Mouse (Mus musculus) kidney, postnatal 36 days (tissue): ENCODE results near the gene Gm49486.

Experiments used
- DNase-seq, 2 experiments: peaks; one replicate each; pipeline ENCODE4 v3.0.0; 2021 to 2022; ENCODE audit warnings: mixed read lengths in 2 of 2

The Gm49486 gene

GRCm38 (mm10) chr15:79271124-79271746, 42.0 kb downstream of the Gm49486 start:
- peak in 1 of 2 experiments; percentile 61 for DNase-seq

GRCm38 (mm10) chr15:79273020-79273419, 43.8 kb downstream of the Gm49486 start:
- DNase-seq, result no peak

GRCm38 (mm10) chr15:79277728-79278127, 48.5 kb downstream of the Gm49486 start:
- no peak for DNase-seq

DNA sequence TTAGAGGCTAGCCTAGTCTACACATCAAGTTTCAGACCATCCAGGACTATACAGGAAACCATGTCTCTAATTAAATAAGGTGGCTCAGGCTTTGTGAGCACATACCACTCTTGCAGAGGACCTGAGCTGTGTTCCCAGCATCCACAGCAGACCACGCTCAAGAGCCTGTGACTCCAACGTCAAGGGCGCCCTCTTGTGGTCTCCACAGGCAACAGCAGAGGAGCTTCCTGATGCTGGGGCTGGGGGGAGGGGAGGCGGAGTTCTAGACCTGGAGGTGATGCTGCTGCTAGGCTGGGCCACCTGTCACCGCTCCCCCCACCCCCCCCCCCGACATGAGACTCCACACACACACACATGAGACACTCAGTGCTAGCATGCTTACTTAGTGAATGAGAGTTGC, 51.0 kb downstream of the Gm49486 start:
- peak; percentile 30 to 74 for DNase-seq

DNA sequence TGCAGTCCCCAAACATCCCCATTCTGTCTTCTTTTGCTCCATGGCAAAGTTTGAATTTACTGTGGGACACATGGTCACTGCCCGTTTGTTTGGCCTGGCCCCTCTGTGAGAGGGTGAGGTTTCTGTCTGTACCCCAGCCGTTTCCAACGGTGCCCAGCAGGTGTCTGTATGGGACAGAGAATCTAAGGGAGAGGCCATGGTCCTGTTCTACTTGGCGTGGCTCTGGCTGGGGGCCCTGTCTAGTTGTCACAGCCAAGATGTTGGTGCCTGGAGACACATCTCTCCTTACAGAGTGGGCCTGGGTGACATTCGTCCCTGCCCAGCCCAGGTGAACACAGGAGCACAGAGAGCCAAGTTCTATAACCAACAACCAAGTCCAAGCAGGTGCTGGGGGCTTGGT, 51.7 kb downstream of the Gm49486 start:
- DNase-seq, result peak in 1 of 2 experiments; percentile 37

DNA sequence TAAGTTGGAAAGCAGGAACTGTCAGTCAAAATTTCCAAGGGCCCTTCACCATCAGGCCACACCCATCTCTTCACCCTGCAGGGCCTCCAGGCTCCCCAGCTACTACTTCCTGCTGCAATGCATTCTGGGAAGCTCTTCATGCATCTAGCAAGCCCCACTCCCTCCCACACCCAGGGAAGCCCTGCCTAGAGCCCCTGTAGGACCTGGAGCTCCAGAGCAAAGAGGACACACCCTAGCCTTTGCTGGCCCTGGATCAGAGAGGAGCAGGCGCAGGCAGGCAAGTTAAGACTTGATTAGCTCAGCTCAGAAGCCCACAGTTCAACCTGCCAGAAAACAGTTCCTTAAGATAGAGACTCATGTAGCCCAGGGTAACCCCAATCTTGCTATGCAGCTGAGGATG, 52.2 kb downstream of the Gm49486 start:
- no peak for DNase-seq

DNA sequence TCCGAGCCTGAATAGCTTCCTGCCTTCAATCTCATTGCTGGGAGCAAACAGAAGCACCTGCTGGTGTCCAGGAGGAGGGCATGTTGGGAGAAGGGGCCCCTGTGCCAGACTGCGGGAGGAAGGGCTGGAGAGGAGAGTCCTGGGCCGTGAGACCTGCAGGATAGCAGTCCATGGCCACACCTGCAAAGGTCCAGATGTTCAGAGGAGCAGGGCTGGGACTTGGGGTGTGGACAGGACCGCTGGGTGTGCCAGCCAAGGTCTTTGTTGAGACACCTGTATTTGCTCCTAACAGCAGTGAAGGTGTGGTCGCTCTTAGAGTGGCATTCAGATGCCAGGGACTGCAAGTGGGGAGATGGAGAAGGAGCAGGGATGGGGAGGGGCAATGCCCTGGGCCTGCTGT, 53.2 kb downstream of the Gm49486 start:
- DNase-seq, result no peak

GRCm38 (mm10) chr15:79283371-79283770, 54.2 kb downstream of the Gm49486 start:
- peak; percentile 66 to 79 for DNase-seq

- peak; percentile 88 to 91 for DNase-seq
Observed at GRCm38 (mm10) chr15:79285399-79285798, 56.2 kb downstream of the Gm49486 start, which contains the start of gene Baiap2l2. Gene Baiap2l2 (minus strand): TSS chr15:79285537.

DNA sequence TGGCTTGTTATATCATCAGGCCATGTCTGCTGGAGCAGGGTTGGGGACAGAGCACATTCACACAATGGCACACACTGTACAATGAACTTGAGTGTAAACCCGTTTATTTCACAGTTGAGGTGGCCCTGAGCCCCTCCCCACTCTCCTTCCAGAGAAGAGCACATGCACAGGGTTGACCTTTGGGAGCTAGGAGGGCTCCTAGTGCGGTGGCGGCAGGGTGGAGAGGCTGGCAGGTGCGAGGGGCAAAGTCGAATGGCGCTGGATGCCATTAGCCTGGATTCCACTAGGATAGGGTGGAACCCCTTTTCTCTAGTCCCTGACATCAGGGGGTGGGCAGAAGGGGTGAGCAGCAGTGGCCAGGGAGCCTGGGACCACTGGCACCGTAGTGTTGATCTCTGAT, 57.0 kb downstream of the Gm49486 start:
- peak; percentile 76 to 77 for DNase-seq

DNA sequence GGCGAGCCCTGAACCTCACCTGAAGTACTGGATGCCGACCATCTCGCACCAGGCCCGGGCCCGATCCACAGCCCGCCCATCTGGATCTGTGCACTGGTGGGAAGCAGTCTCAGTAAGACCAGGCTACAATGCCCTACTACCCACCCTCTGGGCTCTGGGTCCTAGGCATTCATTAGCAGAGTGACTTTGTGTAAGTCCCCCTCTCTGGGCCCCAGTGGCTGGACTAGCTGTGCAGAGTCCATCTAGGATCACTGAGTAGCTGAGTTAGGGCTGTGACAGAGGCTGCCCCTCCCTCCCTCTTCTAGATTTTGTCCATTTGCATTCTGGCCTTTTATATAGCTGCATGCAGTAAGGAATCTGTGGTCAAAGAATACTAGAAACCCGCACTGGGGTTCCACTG, 57.9 kb downstream of the Gm49486 start:
- peak; percentile 52 for DNase-seq

GRCm38 (mm10) chr15:79288387-79288786, 59.2 kb downstream of the Gm49486 start:
- DNase-seq, result no peak

GRCm38 (mm10) chr15:79289441-79289840, 60.2 kb downstream of the Gm49486 start:
- DNase-seq, result no peak

DNA sequence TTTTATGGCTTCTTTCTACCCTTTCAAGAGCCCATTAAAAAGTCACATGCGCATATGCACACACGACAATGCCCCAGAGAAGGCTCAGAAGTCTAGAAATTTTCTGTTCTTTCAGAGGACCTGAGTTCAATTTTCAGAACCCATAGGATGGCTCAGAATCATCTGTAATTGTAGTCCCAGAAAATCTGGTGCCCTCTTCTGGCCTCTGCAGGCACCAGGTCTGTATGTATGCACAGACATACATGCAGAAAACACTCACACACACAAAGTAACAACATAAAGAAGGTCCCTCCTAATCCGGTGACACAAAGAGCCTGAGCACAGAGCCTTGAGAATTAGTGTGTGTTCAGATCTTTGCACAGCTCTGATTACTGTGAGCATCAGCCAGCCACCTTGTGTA, 61.1 kb downstream of the Gm49486 start:
- DNase-seq, result no peak

GRCm38 (mm10) chr15:79292779-79293178, 63.6 kb downstream of the Gm49486 start:
- DNase-seq, result no peak

DNA sequence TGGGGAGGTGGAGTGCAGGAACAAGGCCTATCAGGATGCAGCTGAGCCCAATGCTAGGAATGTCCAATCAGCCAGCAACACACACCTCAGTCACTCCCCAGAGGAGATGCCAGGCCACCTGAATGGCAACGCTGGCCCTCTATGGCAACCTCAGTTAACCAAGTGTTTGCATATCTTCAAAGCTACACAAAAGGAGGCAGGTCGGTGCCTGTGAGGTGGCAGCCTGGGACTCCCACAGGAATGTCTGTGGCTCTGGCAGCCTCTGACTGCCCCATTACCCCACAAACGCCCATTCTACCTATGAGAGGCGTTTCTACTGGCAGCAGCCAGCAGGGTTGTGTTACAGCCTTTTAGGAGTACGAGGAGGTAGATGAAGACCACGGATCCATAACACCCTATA, 69.4 kb downstream of the Gm49486 start:
- no peak for DNase-seq

- DNase-seq, result no peak
Observed at GRCm38 (mm10) chr15:79299563-79300155, 70.5 kb downstream of the Gm49486 start.

- peak in 1 of 2 experiments; percentile 48 for DNase-seq
Observed at GRCm38 (mm10) chr15:79303725-79304124, 74.5 kb downstream of the Gm49486 start.

GRCm38 (mm10) chr15:79304832-79305231, 75.6 kb downstream of the Gm49486 start:
- no peak for DNase-seq

DNA sequence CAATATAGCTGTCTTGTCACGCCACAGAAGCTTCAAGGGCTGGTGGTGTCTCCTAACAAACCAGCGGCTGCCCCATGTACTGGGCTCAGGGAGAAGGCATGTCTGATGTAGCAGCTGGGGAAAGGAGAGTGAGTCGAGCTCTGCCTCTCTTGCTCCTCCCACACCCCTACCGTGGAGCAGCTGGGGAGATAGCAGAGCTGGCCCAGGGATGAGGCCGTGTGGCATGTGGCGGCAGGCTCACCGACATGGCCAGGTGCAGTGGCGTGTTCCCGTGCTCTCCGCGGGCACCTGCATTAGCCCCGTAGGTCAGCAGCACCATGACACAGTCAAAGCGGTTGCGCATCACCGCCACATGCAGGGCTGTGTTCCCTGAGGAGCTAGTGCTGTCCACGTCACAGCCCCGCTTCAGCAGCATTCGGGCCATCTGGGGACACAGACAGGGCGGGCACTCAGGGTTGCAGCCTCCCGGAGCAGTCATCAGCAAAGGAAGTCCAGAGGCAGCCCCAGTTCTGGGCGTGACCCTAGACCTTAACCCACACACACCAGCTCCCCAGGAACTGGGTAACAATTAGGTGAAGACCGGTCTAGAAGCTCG, 76.9 kb downstream of the Gm49486 start:
- no peak for DNase-seq
